Mouse (Mus musculus): ENCODE results near the gene Uap1l1.

Uap1l1 gene

GRCm38 (mm10) chr2:25354211-25354610 lies 11.3 kb downstream of the Uap1l1 start:
- H3K36me3 ChIP-seq (ENCODE audit: control insufficient read depth, insufficient read depth, low read length, poor library complexity, severe bottlenecking): peaks cover 3% of the 10 kb centered on the region
- DNase-seq (ENCODE audit: low read depth, low spot score): no peak
- H3K27me3 ChIP-seq (ENCODE audit: control insufficient read depth, insufficient read depth, low read length, poor library complexity, severe bottlenecking): no peaks in the 10 kb centered on the region

DNA sequence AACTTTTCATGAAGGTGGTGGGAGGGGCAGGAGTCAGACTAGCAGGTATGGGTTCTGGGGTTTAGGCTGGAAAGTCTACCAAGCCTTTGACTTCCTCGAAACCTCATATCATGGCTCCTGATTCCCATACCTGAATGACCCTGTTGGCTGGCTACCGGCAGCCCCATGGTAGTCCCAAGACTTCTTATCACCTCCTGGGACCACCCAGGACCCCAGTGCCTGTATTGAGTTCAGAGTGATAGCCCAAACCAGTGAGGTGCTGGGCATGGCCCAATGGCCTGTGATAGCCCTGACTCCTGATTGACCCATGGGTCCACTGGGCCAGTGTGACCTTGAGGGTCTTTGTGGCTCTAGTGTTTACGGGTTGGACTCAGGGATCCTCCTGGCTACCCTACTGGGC lies 14.8 kb downstream of the Uap1l1 start:
- no peak for DNase-seq (ENCODE audit: low read depth, low spot score)
- no peaks in the 10 kb centered on the region for H3K27me3 ChIP-seq (ENCODE audit: control insufficient read depth, insufficient read depth, low read length, poor library complexity, severe bottlenecking)
- peaks cover 8% of the 10 kb centered on the region for H3K36me3 ChIP-seq (ENCODE audit: control insufficient read depth, insufficient read depth, low read length, poor library complexity, severe bottlenecking)

DNA sequence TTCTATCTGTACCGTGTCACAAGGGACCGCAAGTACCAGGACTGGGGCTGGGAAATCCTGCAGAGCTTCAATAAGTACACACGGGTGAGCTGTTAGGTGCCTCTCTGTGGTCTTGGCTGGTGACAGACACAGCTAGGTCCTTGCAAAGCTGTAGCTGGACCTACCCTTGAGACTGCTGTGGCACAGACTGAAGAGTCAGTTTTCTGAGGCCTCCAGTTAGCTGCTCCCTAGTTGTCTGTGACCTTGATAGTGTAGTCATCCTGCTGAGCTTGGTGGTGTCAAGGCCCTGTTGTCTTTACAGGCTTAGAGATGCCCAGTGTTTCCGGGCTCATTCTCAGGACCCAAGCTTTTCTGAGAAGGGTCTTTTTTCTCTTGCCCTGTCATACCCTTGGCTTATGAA lies 16.0 kb downstream of the Uap1l1 start:
- H3K27me3 ChIP-seq (ENCODE audit: control insufficient read depth, insufficient read depth, low read length, poor library complexity, severe bottlenecking): no peaks in the 10 kb centered on the region
- peaks cover 8% of the 10 kb centered on the region for H3K36me3 ChIP-seq (ENCODE audit: control insufficient read depth, insufficient read depth, low read length, poor library complexity, severe bottlenecking)
- no peak for DNase-seq (ENCODE audit: low read depth, low spot score)

GRCm38 (mm10) chr2:25348162-25348561 lies 17.3 kb downstream of the Uap1l1 start:
- H3K36me3 ChIP-seq (ENCODE audit: control insufficient read depth, insufficient read depth, low read length, poor library complexity, severe bottlenecking): peaks cover 8% of the 10 kb centered on the region

DNA sequence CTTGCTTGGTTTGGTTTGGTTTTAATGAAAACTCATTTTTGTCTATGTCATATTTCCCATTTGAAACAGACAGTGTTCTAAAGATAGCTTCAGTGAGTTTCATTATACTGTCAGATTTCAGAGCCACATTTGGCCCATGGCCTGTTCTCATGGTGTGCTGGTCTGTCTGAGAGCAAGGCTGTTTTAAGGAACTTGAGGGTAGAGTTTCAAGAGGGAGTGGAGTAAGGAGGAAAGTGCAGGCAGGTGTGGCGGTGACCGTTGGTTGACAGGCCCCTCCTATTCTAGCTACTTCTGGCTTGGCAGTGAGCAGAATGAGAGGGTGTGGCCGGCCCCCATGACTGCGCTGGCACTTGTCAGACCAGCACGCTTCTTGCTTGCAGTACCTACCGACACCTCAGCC lies 27.2 kb downstream of the Uap1l1 start:
- DNase-seq (ENCODE audit: low read depth, low spot score): peak; percentile 35
- peaks cover 9% of the 10 kb centered on the region for H3K36me3 ChIP-seq (ENCODE audit: control insufficient read depth, insufficient read depth, low read length, poor library complexity, severe bottlenecking)

More at GRCm38 (mm10) chr2:25348162-25348561, 17.3 kb downstream of the Uap1l1 start:
- no peaks in the 10 kb centered on the region for H3K27me3 ChIP-seq (ENCODE audit: control insufficient read depth, insufficient read depth, low read length, poor library complexity, severe bottlenecking)
- no peak for DNase-seq (ENCODE audit: low read depth, low spot score)

GRCm38 (mm10) chr2:25333569-25333968 lies 31.9 kb downstream of the Uap1l1 start:
- no peaks in the 10 kb centered on the region for H3K27me3 ChIP-seq (ENCODE audit: control insufficient read depth, insufficient read depth, low read length, poor library complexity, severe bottlenecking)
- DNase-seq (ENCODE audit: low read depth, low spot score): no peak
- peaks cover 8% of the 10 kb centered on the region for H3K36me3 ChIP-seq (ENCODE audit: control insufficient read depth, insufficient read depth, low read length, poor library complexity, severe bottlenecking)

More for the DNA sequence above, 27.2 kb downstream of the Uap1l1 start:
- no peaks in the 10 kb centered on the region for H3K27me3 ChIP-seq (ENCODE audit: control insufficient read depth, insufficient read depth, low read length, poor library complexity, severe bottlenecking)

DNA sequence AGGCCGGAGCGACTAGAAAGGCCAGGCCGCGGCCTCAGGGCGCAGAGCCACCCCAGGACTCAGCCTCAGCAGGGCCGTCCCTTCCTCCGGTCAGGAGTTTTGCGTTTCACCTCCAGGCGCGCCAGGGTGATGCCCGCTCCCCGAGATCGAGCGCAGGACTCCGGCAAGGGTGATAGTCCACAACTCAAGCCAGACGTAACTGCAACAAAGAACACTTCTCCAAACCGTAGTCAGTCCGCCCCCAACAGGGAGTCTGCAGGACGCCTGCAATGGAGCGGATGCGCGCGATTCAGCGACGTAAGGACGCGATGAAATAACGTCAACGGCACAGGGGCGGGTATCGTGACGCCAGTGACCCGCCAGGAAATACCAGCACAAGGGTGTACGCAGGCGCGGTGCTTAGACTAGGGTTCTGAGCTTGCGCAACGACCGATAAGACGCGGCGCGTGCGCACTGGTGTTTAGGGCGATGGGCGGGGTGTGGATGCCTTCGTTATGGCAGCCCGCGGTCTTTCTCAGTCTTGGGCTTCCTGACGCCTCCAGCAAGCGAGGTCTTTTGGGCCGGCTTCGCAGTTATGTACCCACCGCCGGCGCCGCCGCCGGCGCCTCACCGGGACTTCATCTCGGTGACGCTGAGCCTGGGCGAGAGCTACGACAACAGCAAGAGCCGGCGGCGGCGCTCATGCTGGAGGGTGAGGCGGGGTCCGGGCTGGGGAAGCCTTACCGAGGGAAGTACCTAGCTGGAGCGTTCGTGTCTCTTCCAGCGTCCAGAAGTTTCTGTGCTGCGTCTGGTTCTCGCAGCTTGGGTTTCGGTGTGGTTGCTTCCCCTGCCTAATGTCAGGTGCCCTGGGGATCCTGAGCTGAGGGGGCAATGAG lies 33.0 kb downstream of the Uap1l1 start, which contains the start of gene Man1b1:
Gene Man1b1, plus strand, starts transcription at position 53 of the 875 bp plus-strand sequence.
- Histone ChIP-seq H3K27me3 (ENCODE audit: control insufficient read depth, insufficient read depth, low read length, poor library complexity, severe bottlenecking) (no peaks in the 10 kb centered on the region), H3K36me3 (ENCODE audit: control insufficient read depth, insufficient read depth, low read length, poor library complexity, severe bottlenecking) (peaks cover 3% of the 10 kb centered on the region)
- peak; percentile 100 for DNase-seq (ENCODE audit: low read depth, low spot score)

DNA sequence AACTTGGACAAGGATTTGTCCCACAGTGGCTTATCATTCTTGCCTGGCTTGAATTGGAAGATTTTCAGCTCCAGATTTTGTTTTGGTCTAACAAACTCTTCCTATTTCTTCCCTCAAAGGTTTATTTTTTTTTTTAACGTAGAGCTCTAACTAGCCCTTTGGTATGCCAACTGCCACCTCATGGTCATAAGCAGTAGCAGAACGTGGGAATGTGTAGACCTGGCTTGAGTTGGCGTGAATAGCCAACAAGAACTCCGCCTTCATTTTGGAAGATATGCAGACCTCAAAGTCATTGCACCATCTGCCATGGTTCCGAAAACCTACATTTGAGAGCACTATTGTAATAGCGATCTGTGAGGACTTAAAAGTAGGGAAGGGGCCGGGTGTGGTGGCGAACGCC lies 34.0 kb downstream of the Uap1l1 start:
- DNase-seq (ENCODE audit: low read depth, low spot score): no peak
- Histone ChIP-seq H3K36me3 (ENCODE audit: control insufficient read depth, insufficient read depth, low read length, poor library complexity, severe bottlenecking) (no peaks in the 10 kb centered on the region; the same call in 1 of the 2 replicates), H3K27me3 (ENCODE audit: control insufficient read depth, insufficient read depth, low read length, poor library complexity, severe bottlenecking) (no peaks in the 10 kb centered on the region)

- no peaks in the 10 kb centered on the region for H3K36me3 ChIP-seq (ENCODE audit: control insufficient read depth, insufficient read depth, low read length, poor library complexity, severe bottlenecking)
- peak; percentile 38 for DNase-seq (ENCODE audit: low read depth, low spot score)
Observed at GRCm38 (mm10) chr2:25328440-25328839, 37.0 kb downstream of the Uap1l1 start.

DNA sequence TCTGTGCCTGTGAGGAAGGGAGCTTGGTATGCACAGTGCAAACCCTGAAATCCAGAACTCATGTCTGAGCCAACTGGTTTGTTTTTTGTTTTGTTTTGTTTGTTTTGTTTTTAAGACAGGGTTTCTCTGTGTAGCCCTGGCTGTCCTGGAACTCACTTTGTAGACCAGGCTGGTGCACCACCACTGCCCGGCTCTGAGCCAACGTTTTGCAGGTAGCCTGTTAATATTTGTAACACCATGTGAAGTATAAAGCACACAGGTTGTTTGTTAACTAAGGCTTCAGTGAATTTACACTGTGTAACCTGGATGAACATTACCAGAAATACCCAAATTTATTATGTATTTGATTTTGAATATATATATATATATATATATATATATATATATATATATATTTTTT lies 39.4 kb downstream of the Uap1l1 start:
- no peaks in the 10 kb centered on the region for H3K27me3 ChIP-seq (ENCODE audit: control insufficient read depth, insufficient read depth, low read length, poor library complexity, severe bottlenecking)
- no peaks in the 10 kb centered on the region for H3K36me3 ChIP-seq (ENCODE audit: control insufficient read depth, insufficient read depth, low read length, poor library complexity, severe bottlenecking)
- no peak for DNase-seq (ENCODE audit: low read depth, low spot score)

More at GRCm38 (mm10) chr2:25328440-25328839, 37.0 kb downstream of the Uap1l1 start:
- H3K27me3 ChIP-seq (ENCODE audit: control insufficient read depth, insufficient read depth, low read length, poor library complexity, severe bottlenecking): no peaks in the 10 kb centered on the region

GRCm38 (mm10) chr2:25320084-25320483 lies 45.4 kb downstream of the Uap1l1 start:
- no peak for DNase-seq (ENCODE audit: low read depth, low spot score)
- Histone ChIP-seq H3K27me3 (ENCODE audit: control insufficient read depth, insufficient read depth, low read length, poor library complexity, severe bottlenecking) (no peaks in the 10 kb centered on the region), H3K36me3 (ENCODE audit: control insufficient read depth, insufficient read depth, low read length, poor library complexity, severe bottlenecking) (no peaks in the 10 kb centered on the region)

DNA sequence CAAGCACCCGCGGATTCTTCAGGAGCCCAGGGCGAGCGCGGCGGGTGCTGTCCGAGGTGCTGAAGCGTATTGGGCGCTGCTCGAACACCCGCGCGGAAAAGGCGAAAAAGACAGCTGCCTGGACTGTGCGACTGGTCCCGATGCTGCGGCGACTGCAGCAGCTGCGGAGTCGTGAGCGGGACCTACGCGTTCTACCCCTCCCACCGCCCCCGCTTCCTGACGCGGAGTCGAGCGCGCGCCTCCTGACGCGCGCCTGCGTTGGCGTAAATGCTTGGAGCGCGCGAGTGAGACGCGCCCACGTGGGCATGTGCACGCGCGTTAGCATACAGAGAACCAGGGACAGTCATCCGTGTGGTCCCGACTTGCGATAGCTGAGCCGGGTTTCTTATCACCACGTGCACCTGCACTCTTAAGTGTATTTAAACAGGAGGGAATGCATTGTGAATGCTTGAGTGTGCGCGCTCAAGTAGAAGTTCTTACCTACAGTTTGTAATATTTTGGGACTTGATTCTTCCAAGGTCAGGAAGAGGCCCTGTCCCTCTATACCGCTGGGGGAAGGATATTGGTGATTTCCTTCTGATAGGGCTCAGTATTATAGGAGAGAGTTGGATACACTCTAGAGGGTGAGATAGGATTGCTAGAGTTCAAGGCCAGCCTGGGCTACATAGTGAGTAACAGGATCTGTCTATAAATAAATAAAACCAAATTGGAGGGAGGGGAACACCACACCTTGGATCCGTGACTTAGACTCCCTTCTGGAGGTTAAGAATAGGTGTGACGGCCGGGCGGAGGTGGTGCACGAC lies 46.3 kb downstream of the Uap1l1 start, which contains the start of gene Grin1:
Gene Grin1, minus strand, starts transcription at position 217 of the 803 bp plus-strand sequence.
- Histone ChIP-seq H3K36me3 (ENCODE audit: control insufficient read depth, insufficient read depth, low read length, poor library complexity, severe bottlenecking) (no peaks in the 10 kb centered on the region), H3K27me3 (ENCODE audit: control insufficient read depth, insufficient read depth, low read length, poor library complexity, severe bottlenecking) (no peaks in the 10 kb centered on the region)
- peak; percentile 69 for DNase-seq (ENCODE audit: low read depth, low spot score)

- Histone ChIP-seq H3K27me3 (ENCODE audit: control insufficient read depth, insufficient read depth, low read length, poor library complexity, severe bottlenecking) (no peaks in the 10 kb centered on the region), H3K36me3 (ENCODE audit: control insufficient read depth, insufficient read depth, low read length, poor library complexity, severe bottlenecking) (no peaks in the 10 kb centered on the region)
- DNase-seq (ENCODE audit: low read depth, low spot score): peak; percentile 17
Observed at GRCm38 (mm10) chr2:25318119-25318966, 47.1 kb downstream of the Uap1l1 start.

- no peaks in the 10 kb centered on the region for H3K27me3 ChIP-seq (ENCODE audit: control insufficient read depth, insufficient read depth, low read length, poor library complexity, severe bottlenecking)
- DNase-seq (ENCODE audit: low read depth, low spot score): no peak
- no peaks in the 10 kb centered on the region for H3K36me3 ChIP-seq (ENCODE audit: control insufficient read depth, insufficient read depth, low read length, poor library complexity, severe bottlenecking)
Observed at GRCm38 (mm10) chr2:25311491-25311891, 54.0 kb downstream of the Uap1l1 start.
